Mouse (Mus musculus): ENCODE measurements at regions not wholly inside any gene's neighbourhood (a gene's known extent, or its start where the extent isn't known, plus 50 kb on each side); places are given as distances from the start of the nearest gene placed in this dataset.

GRCm38 (mm10) chr15:61410789-61411188 lies 488.0 kb upstream of the A1bg start:
- DNase-seq = no peak

DNA sequence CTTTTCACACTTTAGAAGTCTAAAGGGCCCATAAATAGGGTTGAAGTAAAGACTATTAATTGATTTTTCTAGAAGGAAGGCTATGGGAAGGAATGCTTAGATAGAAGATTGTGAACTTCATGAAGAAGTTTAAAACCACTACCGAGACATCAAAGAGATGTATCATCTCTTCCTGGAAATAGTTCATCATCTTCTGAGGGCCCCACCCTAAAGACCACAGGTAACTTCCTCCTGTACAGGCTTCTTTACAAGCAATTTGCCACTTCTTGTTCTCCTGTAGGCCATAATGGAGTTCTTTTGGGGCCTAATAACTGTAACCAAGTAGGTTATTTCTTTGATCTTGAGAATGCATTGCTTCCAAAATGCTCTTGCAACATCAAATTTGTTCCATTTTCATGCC lies 485.8 kb upstream of the A1bg start:
- DNase-seq = no peak

DNA sequence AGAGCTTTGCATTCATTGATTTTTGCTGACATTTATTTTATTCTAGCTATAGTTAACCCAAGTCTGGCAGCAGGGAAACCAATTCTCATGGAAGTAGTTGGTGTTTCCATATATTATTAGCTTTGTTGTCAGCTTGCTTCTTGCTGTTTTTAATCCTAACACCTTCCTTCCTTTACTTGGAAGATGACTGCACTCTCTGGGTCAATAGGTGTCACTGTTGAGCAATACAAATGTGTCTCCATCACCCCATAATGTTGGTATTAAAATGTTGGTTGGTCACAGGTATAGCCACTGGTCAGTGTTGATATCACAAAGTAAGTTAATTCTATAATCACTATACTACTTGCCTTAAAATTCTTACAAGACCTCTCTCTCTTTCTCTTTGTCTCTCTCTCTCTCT lies 477.9 kb upstream of the A1bg start:
- no peak for DNase-seq

GRCm38 (mm10) chr15:61399971-61400370 lies 477.2 kb upstream of the A1bg start:
- DNase-seq = no peak

GRCm38 (mm10) chr15:61398829-61399228 lies 476.0 kb upstream of the A1bg start:
- DNase-seq = no peak

GRCm38 (mm10) chr15:61397061-61397460 lies 474.2 kb upstream of the A1bg start:
- DNase-seq = no peak

GRCm38 (mm10) chr15:61395296-61395826 lies 472.5 kb upstream of the A1bg start:
- DNase-seq = no peak

DNA sequence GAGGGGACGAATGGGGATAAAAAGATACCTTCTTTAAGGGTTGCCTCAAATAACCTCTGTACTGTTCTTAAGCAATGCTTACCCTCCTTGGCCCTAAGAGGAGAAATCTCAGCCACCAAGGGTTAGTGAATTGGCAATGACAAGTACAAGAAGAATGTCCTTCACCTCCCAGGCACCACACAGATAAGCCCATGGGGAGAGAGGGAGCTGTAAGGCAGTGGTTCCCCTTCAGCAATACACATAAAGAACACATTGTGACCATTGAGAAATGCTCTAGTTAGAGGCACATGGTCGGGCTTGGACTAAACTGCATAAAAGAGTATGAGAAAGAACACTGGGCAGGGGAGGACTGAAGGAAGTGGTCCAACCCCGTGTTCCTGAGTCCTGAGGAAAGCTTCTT lies 457.9 kb upstream of the A1bg start:
- DNase-seq = no peak

DNA sequence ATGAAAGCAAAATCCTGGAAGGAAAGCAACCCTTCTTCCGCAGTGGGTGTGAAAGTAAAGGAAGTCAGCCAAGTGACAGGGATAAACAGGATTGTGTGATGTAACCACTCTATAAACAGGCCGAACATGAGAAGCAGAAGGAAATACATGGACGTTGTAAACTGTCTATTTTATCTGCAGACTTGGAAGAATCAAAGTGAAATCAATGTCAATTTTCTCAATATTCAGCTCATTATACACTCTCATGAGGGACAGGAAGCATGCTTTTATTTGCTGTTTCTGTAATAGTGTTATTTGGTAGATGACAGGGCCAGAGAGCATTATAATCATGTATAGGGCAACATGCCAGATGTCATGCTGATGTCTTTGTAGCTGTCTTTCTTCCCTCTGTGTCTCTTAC lies 443.5 kb upstream of the A1bg start:
- DNase-seq = no peak

GRCm38 (mm10) chr15:61365511-61365910 lies 442.7 kb upstream of the A1bg start:
- no peak for DNase-seq

DNA sequence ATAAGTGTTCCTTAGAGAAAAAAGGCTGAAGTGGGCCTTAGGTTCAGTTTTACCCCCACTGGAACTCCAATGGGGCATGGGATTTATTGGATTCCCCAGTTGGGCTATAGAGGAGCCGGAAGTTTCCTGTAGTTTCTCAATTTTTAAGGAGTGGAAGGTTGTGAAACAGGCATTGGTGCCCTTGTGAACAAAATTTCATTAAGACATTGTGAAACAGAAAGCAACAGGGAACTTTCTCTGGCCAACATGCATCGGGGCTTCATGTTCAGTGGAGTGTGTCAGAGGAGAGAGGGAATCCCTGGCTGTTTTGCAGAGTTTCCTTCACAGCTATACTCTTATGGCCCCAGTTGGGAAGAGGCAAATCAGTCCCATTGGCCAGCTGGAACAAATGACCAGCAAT lies 441.6 kb upstream of the A1bg start:
- DNase-seq = no peak

- no peak for DNase-seq
Measured at GRCm38 (mm10) chr15:61361254-61361653, 438.4 kb upstream of the A1bg start.

DNA sequence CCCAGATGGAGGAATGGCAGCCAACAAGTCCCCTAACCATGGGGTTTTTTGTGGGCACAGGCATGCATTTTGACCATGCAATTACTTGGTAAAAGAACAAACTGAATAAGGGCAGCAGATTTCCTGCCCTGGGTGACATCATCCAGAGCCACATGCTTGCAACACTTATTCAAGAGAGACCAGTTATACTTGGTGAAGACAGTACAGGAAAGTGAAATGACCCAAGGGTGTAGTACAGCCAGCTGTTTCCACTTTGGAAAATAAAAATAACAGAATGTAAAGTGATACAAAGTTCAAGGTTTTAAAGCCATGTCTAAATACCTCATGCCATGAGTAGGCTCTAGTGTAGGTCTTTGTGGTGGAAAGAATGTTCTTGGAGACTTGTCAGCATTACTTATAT lies 432.5 kb upstream of the A1bg start:
- no peak for DNase-seq

- DNase-seq = no peak
Measured at GRCm38 (mm10) chr15:61351729-61352342, 429.0 kb upstream of the A1bg start.

GRCm38 (mm10) chr15:61345101-61345500 lies 422.3 kb upstream of the A1bg start:
- no peak for DNase-seq

GRCm38 (mm10) chr15:61342618-61343017 lies 419.8 kb upstream of the A1bg start:
- DNase-seq = no peak

- DNase-seq = no peak
Measured at GRCm38 (mm10) chr15:61327925-61328324, 405.1 kb upstream of the A1bg start.

DNA sequence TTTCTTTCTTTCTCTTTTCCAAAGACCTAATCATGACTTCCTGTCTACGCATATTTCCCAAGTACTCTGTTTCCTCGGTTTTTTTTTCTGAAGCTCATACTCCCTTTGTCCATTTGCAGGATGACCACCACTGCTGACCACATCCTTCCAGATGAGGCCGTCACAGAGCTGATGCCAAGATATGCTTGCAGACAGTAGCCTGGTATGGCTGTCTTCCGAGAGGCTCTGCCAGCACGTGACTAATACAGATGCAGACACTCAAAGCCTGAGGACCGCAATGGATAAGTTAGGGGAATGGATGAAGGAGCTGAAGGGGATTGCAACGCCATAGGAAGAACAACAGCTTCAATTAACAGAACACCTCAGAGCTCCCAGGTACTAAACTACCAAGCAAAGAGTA lies 399.4 kb upstream of the A1bg start:
- DNase-seq = no peak

GRCm38 (mm10) chr15:61309452-61310165 lies 386.8 kb upstream of the A1bg start:
- no peak for DNase-seq

DNA sequence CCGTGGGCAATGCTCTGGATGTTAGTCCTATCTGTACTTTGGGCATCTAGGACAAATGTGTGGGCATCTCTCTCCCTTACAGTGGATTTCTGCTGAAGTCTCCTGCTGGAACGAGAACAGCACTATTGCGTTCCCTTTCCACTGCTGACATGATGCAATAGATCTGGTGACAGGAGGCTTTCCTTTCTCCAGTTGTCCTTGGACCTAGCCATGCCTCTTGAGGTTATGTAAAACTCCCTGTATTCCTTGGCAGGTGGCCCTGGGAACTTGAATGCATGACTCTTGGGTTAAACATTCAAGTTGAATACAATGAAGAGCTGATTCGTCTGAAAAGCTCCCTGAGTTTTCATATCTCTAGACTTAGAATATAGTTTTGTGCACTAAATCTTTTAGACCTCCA lies 386.1 kb upstream of the A1bg start:
- no peak for DNase-seq

GRCm38 (mm10) chr15:61304546-61304945 lies 381.7 kb upstream of the A1bg start:
- DNase-seq = no peak

- DNase-seq = no peak
Measured at GRCm38 (mm10) chr15:61299796-61300195, 377.0 kb upstream of the A1bg start.

DNA sequence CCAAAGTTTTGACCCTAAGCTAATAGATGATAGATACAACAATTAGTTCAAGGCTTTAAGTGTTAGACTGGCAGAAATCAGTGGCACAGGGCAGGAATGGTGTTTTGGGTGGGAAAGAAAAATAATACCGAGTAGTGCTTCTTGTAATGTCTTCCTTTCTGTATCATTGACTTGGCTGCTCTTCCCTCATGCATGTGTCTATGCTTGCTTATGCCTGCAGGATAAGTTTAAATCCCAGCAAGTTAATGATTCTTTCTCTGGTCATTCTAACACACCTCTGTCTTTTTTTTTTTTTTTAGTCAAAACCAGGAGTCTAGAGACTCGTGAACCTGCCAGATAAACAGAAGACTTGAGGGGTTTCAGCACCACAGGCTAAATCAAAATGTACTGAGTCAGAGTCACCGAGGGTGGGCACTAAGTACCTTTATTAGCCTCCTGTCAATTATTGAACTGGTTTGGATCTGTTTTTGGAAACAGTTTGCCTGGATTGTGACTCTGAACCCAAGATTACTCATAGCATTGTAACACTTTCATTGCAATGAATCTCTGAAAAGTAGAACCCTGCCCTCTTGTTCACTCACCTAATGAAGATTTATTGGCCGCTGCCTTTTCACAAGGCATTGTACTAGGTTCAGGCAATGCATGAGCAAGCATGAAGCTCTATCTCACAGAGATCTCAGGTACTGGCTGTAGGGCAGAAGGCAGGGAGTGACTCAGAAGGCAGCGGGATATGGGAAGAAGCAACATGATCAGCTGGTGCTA lies 374.8 kb upstream of the A1bg start:
- no peak for DNase-seq

Data from gastrocnemius, postnatal 10 days (tissue).